Mouse (Mus musculus) limb, embryonic 11.5 days (tissue): ENCODE results near the gene Slc7a11. TPM values are rescaled to one million over a fixed set of nuclear protein-coding genes. Genes with fewer than 3 reads are reported as not detected.

Experiments used
- ATAC-seq: fragments of 200-750 bp; cut with Nextera tagmentation; 2 replicates; pipeline ENCODE4 v1.8.0; 2017; ENCODE audit warnings: low read depth; ENCODE audit not compliant: insufficient number of reproducible peaks, low FRiP score, low TSS enrichment
- DNase-seq: peaks from one replicate; pipeline ENCODE4 v3.0.0-alpha.2; 2015; ENCODE audit warnings: low spot score
- H3K27ac ChIP-seq: fragments of 300-500 bp; sonication (generic); replicated peaks from 2 replicates; pipeline ENCODE4 v1.5.1; 2014; ENCODE audit warnings: low read depth, mild to moderate bottlenecking, low read length
- H3K27me3 ChIP-seq: fragments of 300-500 bp; sonication (generic); 2 replicates; pipeline ENCODE4 v1.6.1; 2014; ENCODE audit warnings: mild to moderate bottlenecking, low read length, mixed read lengths; ENCODE audit not compliant: control insufficient read depth, insufficient read depth
- H3K36me3 ChIP-seq: fragments of 300-500 bp; sonication (generic); 2 replicates; pipeline ENCODE4 v1.6.1; 2014; ENCODE audit warnings: mild to moderate bottlenecking, low read length, moderate library complexity, mixed read lengths; ENCODE audit not compliant: control insufficient read depth, insufficient read depth
- H3K4me1 ChIP-seq: fragments of 300-500 bp; sonication (generic); 2 replicates; pipeline ENCODE4 v1.6.1; 2014; ENCODE audit warnings: low read length, mixed read lengths; ENCODE audit not compliant: control insufficient read depth, insufficient read depth
- H3K4me2 ChIP-seq: fragments of 300-500 bp; sonication (generic); 2 replicates; pipeline ENCODE4 v1.6.1; 2014; ENCODE audit warnings: low read depth, mild to moderate bottlenecking, moderate library complexity; ENCODE audit not compliant: severe bottlenecking
- H3K4me3 ChIP-seq: fragments of 300-500 bp; sonication (generic); 2 replicates; pipeline ENCODE4 v1.5.1; 2014; ENCODE audit warnings: low read depth, low read length
- H3K9ac ChIP-seq: fragments of 300-500 bp; sonication (generic); 2 replicates; pipeline ENCODE4 v1.6.1; 2014; ENCODE audit warnings: mild to moderate bottlenecking, low read length
- H3K9me3 ChIP-seq: fragments of 300-500 bp; sonication (generic); 2 replicates; pipeline ENCODE4 v1.6.1; 2016; ENCODE audit warnings: low read length; ENCODE audit not compliant: control insufficient read depth
- whole genome bisulfite sequencing: fragments of 180-500 bp; shearing (Covaris S2); extraction: QIAGEN DNeasy Blood & Tissue Kit; methylation state at CpG from one replicate; pipeline ENCODE4 v1.1.7; 2014; 5-methylcytosine and 5-hydroxymethylcytosine counted together
- polyA plus RNA-seq: library from polyadenylated mRNA; unstranded; fragments of >200 nt; fragmentation: Nextera tagmentation; extraction: Ambion mirVana; gene quantifications from 2 replicates; pipeline ENCODE4 v1.2.1, GENCODE M21; 2014

Gene Slc7a11
- polyA plus RNA-seq, 1 experiment from 2014 or later: 4.4 TPM

- DNase-seq (no peak), ATAC-seq (no peak)
- Histone ChIP-seq H3K27ac (no peak overlapping the region), H3K9ac (no peak overlapping the region), H3K27me3 (no peaks in the 10 kb centered on the region), H3K36me3 (no peaks in the 10 kb centered on the region), H3K9me3 (no peaks in the 10 kb centered on the region), H3K4me2 (no peak overlapping the region), H3K4me3 (no peak overlapping the region), H3K4me1 (no peaks in the 10 kb centered on the region)
These were observed 441.3 kb downstream of the Slc7a11 start for GRCm38 (mm10) chr3:50002067-50002466.

- Histone ChIP-seq H3K27me3 (no peaks in the 10 kb centered on the region), H3K9ac (no peak overlapping the region), H3K4me2 (no peak overlapping the region), H3K4me1 (no peaks in the 10 kb centered on the region), H3K36me3 (no peaks in the 10 kb centered on the region), H3K9me3 (no peaks in the 10 kb centered on the region), H3K27ac (no peak overlapping the region), H3K4me3 (no peak overlapping the region)
- ATAC-seq: no peak
- WGBS: 61% methylated on average over 1 of the region's 1 CpGs
- DNase-seq: no peak
These were observed 441.8 kb downstream of the Slc7a11 start for GRCm38 (mm10) chr3:50001635-50002034.

GRCm38 (mm10) chr3:49992891-49993290 is 450.5 kb downstream of the Slc7a11 start:
- WGBS: 26% methylated on average over 1 of the region's 1 CpGs
- Histone ChIP-seq H3K4me2 (no peak overlapping the region), H3K36me3 (no peaks in the 10 kb centered on the region), H3K4me1 (no peaks in the 10 kb centered on the region), H3K9ac (no peak overlapping the region), H3K9me3 (no peaks in the 10 kb centered on the region), H3K27me3 (no peaks in the 10 kb centered on the region), H3K4me3 (no peak overlapping the region), H3K27ac (no peak overlapping the region)
- ATAC-seq: no peak
- DNase-seq: no peak

GRCm38 (mm10) chr3:49987236-49987635 is 456.2 kb downstream of the Slc7a11 start:
- DNase-seq: no peak
- Histone ChIP-seq H3K36me3 (no peaks in the 10 kb centered on the region), H3K27me3 (no peaks in the 10 kb centered on the region), H3K4me1 (no peaks in the 10 kb centered on the region), H3K9ac (no peak overlapping the region), H3K27ac (no peak overlapping the region), H3K4me2 (no peak overlapping the region), H3K9me3 (no peaks in the 10 kb centered on the region), H3K4me3 (no peak overlapping the region)
- no peak for ATAC-seq
- WGBS: 60% methylated on average over 2 of the region's 2 CpGs

GRCm38 (mm10) chr3:49984795-49985194 is 458.6 kb downstream of the Slc7a11 start:
- no peak for ATAC-seq
- Histone ChIP-seq H3K4me2 (no peak overlapping the region), H3K4me3 (no peak overlapping the region), H3K27me3 (no peaks in the 10 kb centered on the region), H3K4me1 (no peaks in the 10 kb centered on the region), H3K27ac (no peak overlapping the region), H3K36me3 (no peaks in the 10 kb centered on the region), H3K9ac (no peak overlapping the region), H3K9me3 (no peaks in the 10 kb centered on the region)
- 51% methylated on average over 3 of the region's 3 CpGs for WGBS
- DNase-seq: no peak

GRCm38 (mm10) chr3:49983429-49984268 is 459.8 kb downstream of the Slc7a11 start:
- H3K27me3 ChIP-seq: no peaks in the 10 kb centered on the region
- ATAC-seq (no peak), DNase-seq (no peak)
- H3K9ac ChIP-seq: no peak overlapping the region
- H3K9me3 ChIP-seq: no peaks in the 10 kb centered on the region
- H3K4me1 ChIP-seq: no peaks in the 10 kb centered on the region
- no peaks in the 10 kb centered on the region for H3K36me3 ChIP-seq
- WGBS: 85% methylated on average over 4 of the region's 4 CpGs
- H3K4me2 ChIP-seq: no peak overlapping the region
- H3K27ac ChIP-seq: no peak overlapping the region
- no peak overlapping the region for H3K4me3 ChIP-seq

GRCm38 (mm10) chr3:49973994-49974393 is 469.4 kb downstream of the Slc7a11 start:
- Histone ChIP-seq H3K27me3 (no peaks in the 10 kb centered on the region), H3K4me3 (no peak overlapping the region), H3K4me1 (no peaks in the 10 kb centered on the region), H3K9me3 (no peaks in the 10 kb centered on the region), H3K36me3 (no peaks in the 10 kb centered on the region), H3K4me2 (no peak overlapping the region), H3K9ac (no peak overlapping the region), H3K27ac (no peak overlapping the region)
- no peak for DNase-seq
- ATAC-seq: no peak
- WGBS: 82% methylated on average over 3 of the region's 3 CpGs

- Histone ChIP-seq H3K4me3 (no peak overlapping the region), H3K27me3 (no peaks in the 10 kb centered on the region), H3K27ac (no peak overlapping the region), H3K9ac (no peak overlapping the region), H3K4me2 (no peak overlapping the region), H3K4me1 (no peaks in the 10 kb centered on the region), H3K36me3 (no peaks in the 10 kb centered on the region), H3K9me3 (no peaks in the 10 kb centered on the region)
- no peak for ATAC-seq
- DNase-seq: no peak
- WGBS: 70% methylated on average over 2 of the region's 2 CpGs
These were observed 477.8 kb downstream of the Slc7a11 start for GRCm38 (mm10) chr3:49965569-49965968.

- Histone ChIP-seq H3K27ac (no peak overlapping the region), H3K4me3 (no peak overlapping the region), H3K27me3 (no peaks in the 10 kb centered on the region), H3K36me3 (no peaks in the 10 kb centered on the region), H3K9ac (no peak overlapping the region), H3K9me3 (no peaks in the 10 kb centered on the region), H3K4me2 (no peak overlapping the region), H3K4me1 (no peaks in the 10 kb centered on the region)
- ATAC-seq (no peak), DNase-seq (no peak)
- WGBS: 85% methylated on average over 2 of the region's 2 CpGs
These were observed 482.8 kb downstream of the Slc7a11 start for GRCm38 (mm10) chr3:49960581-49960980.
